Mouse (Mus musculus) inflammation-experienced regulatory T-cells, adult 16 weeks (primary cell): ENCODE measurements around the gene Clca2. TPM values are rescaled to one million over a fixed set of nuclear protein-coding genes. Genes with fewer than 3 reads are reported as not detected.

Source experiments
- polyA plus RNA-seq: library from polyadenylated mRNA; unstranded; fragments of 100-300 nt; shearing (Covaris generic); gene quantifications from one replicate; pipeline ENCODE4 v1.2.1, GENCODE M21; 2017

Gene Clca2
- polyA plus RNA-seq, result not detected

DNA sequence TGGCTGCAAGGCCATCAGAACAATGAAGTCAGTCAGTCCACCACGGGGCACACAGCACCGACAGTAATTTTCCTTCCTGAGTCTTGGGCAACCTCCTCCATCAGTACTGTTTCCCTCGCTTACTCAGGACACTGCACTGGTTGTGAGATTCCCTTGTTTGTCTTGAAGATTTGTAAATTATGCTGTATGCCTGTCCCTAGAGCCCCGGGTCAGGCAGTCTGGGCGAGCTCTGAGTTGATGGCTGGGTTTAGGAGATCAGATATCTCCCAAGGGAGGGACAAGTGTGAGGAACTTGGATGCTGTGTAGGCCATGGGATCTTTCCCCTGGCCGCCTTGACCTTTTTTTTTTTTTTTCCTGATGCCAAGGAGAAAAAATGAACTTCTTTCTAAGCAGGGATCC is at the start of gene Clca2:
Clca2 (minus strand) TSS at position 153 of the 400 bp plus-strand sequence.

DNA sequence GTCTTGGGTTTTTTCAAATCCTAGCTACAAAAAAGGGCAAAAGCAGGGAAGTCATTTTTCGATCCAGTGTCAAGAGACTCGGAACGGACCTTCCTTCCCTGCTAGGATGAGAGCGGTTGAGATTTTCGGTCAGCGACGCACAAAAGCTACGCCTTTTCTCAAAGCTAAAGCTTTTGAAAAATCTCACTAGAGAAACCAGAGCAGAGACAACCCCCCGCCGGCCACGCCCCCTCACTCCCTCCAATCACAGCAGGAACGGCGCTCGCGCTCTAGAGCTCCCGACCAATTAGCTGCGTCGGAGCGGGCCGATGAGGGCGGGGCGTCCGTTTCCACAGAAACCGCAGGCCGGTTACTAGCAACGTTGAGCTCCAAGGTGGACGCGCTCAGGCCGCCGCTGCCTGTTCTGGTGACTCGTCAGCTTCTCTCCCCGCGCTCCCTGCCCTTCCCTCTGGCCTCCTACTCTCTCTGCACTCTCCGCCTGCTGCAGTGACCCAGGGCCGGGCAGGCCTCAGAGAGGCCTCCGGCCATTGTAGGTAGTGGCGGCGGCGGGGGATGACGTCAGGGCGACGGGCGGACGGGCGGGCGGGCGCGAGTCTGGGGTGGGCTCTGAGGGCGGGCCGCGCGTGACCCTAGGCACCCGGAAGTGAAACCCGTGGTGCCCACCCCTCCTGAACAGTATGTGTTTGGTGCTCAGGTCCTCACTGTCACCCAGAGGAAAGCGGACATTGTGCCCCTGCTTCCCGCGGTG is 19.2 kb upstream of the Clca2 start, which contains the start of gene Odf2l:
Odf2l (plus strand) TSS at position 335 of the 748 bp plus-strand sequence.

DNA sequence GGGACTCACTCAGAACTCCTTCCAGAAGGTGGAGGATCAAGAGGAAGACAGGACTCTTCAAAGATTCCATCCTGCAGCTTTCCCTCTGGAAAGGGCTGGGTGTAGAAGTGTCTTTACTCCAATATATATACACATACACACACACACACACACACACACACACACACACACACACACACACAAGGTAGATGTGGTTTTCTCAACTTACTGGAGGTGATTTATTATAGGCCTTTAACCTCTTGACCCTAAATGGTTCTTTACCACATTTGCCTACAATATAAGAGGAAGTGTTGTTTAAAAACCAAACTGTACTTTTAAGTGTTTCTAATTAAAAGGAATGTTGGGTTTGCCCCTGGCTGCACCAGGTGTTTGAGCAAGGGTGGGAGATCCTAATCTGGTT is 66.6 kb downstream of the Clca2 start, which contains the start of gene Clca1:
Clca1 (minus strand) TSS at position 101 of the 400 bp plus-strand sequence.

Other genes starting within 250 kb of the Clca2 start
- not detected for gene Clca4b, start 166.9 kb downstream of the Clca2 start, polyA plus RNA-seq
- not detected for gene Clca4a, start 124.4 kb downstream of the Clca2 start, polyA plus RNA-seq
- not detected for gene Clca1, start 66.7 kb downstream of the Clca2 start, polyA plus RNA-seq
- 6.2 TPM for gene Odf2l, start 19.1 kb upstream of the Clca2 start, polyA plus RNA-seq
- gene Col24a1, start 193.0 kb upstream of the Clca2 start, polyA plus RNA-seq, result 0.12 TPM